26 mouse cellular contexts compared by ENCODE assay signal in the genomic region with DNA sequence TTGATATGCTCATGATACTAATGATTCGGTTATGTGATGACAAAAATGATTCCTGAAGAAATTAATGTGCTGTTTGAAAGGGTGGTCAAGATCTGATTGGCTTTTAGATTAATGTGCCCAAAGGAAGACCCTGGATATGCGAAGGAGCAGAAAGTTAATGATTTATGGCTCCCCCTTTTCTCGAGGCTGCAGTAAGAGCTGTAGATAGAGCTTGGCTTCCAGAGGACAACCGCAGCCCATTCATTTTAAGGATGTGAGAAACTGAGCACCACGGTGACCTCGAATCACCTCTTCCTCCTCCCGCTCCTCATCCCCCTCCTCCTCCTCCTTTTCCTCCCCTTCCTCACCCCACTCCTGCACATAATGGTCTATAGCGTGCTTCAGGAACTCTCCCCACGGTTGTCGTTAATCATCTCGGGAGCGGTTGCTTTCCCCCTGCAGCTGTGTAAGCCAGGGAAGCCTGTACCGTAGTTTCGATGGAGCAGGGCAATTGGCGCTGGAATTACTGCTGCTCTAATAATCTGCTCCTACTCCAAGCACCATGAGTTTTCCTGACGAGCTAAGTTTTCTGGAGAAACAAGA.
DNase-seq lines count a peak whose midpoint lies in the region; ATAC-seq and TF ChIP-seq lines count a peak whose summit lies in the region.
"Had no signal": no experiment of that assay in that cellular context is flagged by ENCODE, and none has a peak within 500 bp of the region (broad histone marks: within the 10 kb centered on the region; RNA-seq: fewer than 3 reads in every experiment).

No protein-coding gene starts in this region.

- no peaks in the 10 kb centered on the region for H3K9me3 ChIP-seq in hindbrain, embryonic 12.5 days (replicated peaks)
- no peaks in the 10 kb centered on the region for H3K9me3 ChIP-seq in hindbrain, embryonic 14.5 days (ENCODE audit: control insufficient read depth, low read length)
- H3K9me3 ChIP-seq: embryonic facial prominence, embryonic 13.5 days; heart, embryonic 15.5 days; intestine, embryonic 15.5 days; midbrain, embryonic 15.5 days had no signal

- no peak for TF ChIP-seq CTCF in cerebellum, adult 2 months (IDR thresholded peaks at IDR 0.05; ENCODE audit: borderline replicate concordance, insufficient read depth, low read depth, low read length)

- H3K36me3 ChIP-seq in hindbrain, embryonic 12.5 days: no peaks in the 10 kb centered on the region
- no peaks in the 10 kb centered on the region for H3K36me3 ChIP-seq in hindbrain, embryonic 14.5 days (replicated peaks; ENCODE audit: control insufficient read depth, insufficient read depth)
- H3K36me3 ChIP-seq: heart, embryonic 15.5 days; intestine, embryonic 15.5 days; midbrain, embryonic 15.5 days had no signal

- TF ChIP-seq POLR2A in cerebellum, adult 2 months (IDR thresholded peaks at IDR 0.05; ENCODE audit: borderline replicate concordance, insufficient read depth, low read length): no peak

- WGBS in hindbrain, embryonic 12.5 days: 63% methylated on average over 16 of the region's 16 CpGs
- WGBS in hindbrain, embryonic 14.5 days: 63% methylated on average over 16 of the region's 16 CpGs
- 92% methylated on average over 16 of the region's 16 CpGs for WGBS in cerebellum, adult 2 months

- H3K9ac ChIP-seq in hindbrain, embryonic 12.5 days: no peak overlapping the region
- no peak overlapping the region for H3K9ac ChIP-seq in hindbrain, embryonic 14.5 days
- H3K9ac ChIP-seq: embryonic facial prominence, embryonic 13.5 days; heart, embryonic 15.5 days; intestine, embryonic 15.5 days; liver, postnatal 0 days; midbrain, embryonic 15.5 days had no signal

- H3K4me1 ChIP-seq in hindbrain, embryonic 12.5 days: no peaks in the 10 kb centered on the region
- 0 out of 2 replicates have a peak, but pooled peaks cover under 1% of the 10 kb centered on the region for H3K4me1 ChIP-seq in hindbrain, embryonic 14.5 days (replicated peaks; ENCODE audit: control insufficient read depth, insufficient read depth, low read length)
- peaks cover 6% of the 10 kb centered on the region for H3K4me1 ChIP-seq in cerebellum, adult 2 months (ENCODE audit: control insufficient read depth, insufficient read depth, low read length)
- H3K4me1 ChIP-seq: intestine, embryonic 15.5 days; midbrain, embryonic 15.5 days had no signal

- no peak overlapping the region for H3K4me2 ChIP-seq in hindbrain, embryonic 12.5 days (replicated peaks)
- no peak overlapping the region for H3K4me2 ChIP-seq in hindbrain, embryonic 14.5 days (replicated peaks)
- H3K4me2 ChIP-seq: embryonic facial prominence, embryonic 13.5 days; heart, embryonic 15.5 days; intestine, embryonic 15.5 days; midbrain, embryonic 15.5 days had no signal

- no peaks in the 10 kb centered on the region for H3K27me3 ChIP-seq in hindbrain, embryonic 12.5 days
- no peaks in the 10 kb centered on the region for H3K27me3 ChIP-seq in hindbrain, embryonic 14.5 days (ENCODE audit: control insufficient read depth, insufficient read depth, low read length)
- no peaks in the 10 kb centered on the region for H3K27me3 ChIP-seq in cerebellum, adult 2 months (ENCODE audit: control insufficient read depth, insufficient read depth, low read length)
- H3K27me3 ChIP-seq: CH12.LX; embryonic facial prominence, embryonic 13.5 days; heart, embryonic 15.5 days; intestine, embryonic 15.5 days; midbrain, embryonic 15.5 days had no signal

- no peak for DNase-seq in hindbrain, embryonic 14.5 days (ENCODE audit: low spot score)
- DNase-seq in kidney, postnatal 4 days: peak; percentile 28 to 46
- DNase-seq in kidney, postnatal 10 days: no peak
- peak; percentile 59 for DNase-seq in retina, postnatal 1 day
- no peak for DNase-seq in cerebellum, adult 2 months
- DNase-seq: adrenal gland, postnatal 25 days; cerebellum, adult 18-20 months; cerebellum, postnatal 36 days; gastrocnemius, postnatal 10 days; heart, postnatal 4 days; layer of hippocampus, postnatal 36 days; liver; liver, postnatal 0 days; lung, postnatal 10 days; spleen, adult 18-20 months; thymus, postnatal 36 days had no signal

- no peak overlapping the region for H3K27ac ChIP-seq in hindbrain, embryonic 12.5 days
- H3K27ac ChIP-seq in hindbrain, embryonic 14.5 days: no peak overlapping the region
- no peak overlapping the region for H3K27ac ChIP-seq in cerebellum, adult 2 months (ENCODE audit: insufficient read depth, low read length)
- H3K27ac ChIP-seq: embryonic facial prominence, embryonic 13.5 days; heart, embryonic 15.5 days; intestine, embryonic 15.5 days; layer of hippocampus, adult 2 months; midbrain, embryonic 15.5 days had no signal

- ATAC-seq in hindbrain, embryonic 12.5 days (ENCODE audit: low FRiP score): 0 out of 2 replicates have a peak, but pooled peaks have one; percentile 43
- ATAC-seq in hindbrain, embryonic 14.5 days (ENCODE audit: low FRiP score): no peak
- 0 out of 2 replicates have a peak, but pooled peaks have one; percentile 27 for ATAC-seq in megakaryocyte, adult 5-6 weeks (ENCODE audit: poor library complexity, severe bottlenecking)
- ATAC-seq: forebrain, embryonic 14.5 days; intestine, embryonic 15.5 days; liver, postnatal 0 days; midbrain, embryonic 15.5 days had no signal

- no peak overlapping the region for H3K4me3 ChIP-seq in hindbrain, embryonic 12.5 days
- H3K4me3 ChIP-seq in hindbrain, embryonic 14.5 days (replicated peaks; ENCODE audit: low read length): no peak overlapping the region
- H3K4me3 ChIP-seq in cerebellum, adult 2 months (replicated peaks; ENCODE audit: insufficient read depth, low read depth, low read length): no peak overlapping the region
- H3K4me3 ChIP-seq: embryonic facial prominence, embryonic 13.5 days; heart, embryonic 15.5 days; intestine, embryonic 15.5 days; layer of hippocampus, adult 2 months; midbrain, embryonic 15.5 days; myocyte had no signal

Comparison
In these comparisons a context has a peak if more than half of its experiments do, and no peak if none do; other contexts are left out.
1. DNase-seq: peak in kidney, postnatal 4 days (2 of 2) and retina, postnatal 1 day (single experiment); none in hindbrain, embryonic 14.5 days (single experiment), kidney, postnatal 10 days (single experiment) and cerebellum, adult 2 months (0 of 2).